Mouse (Mus musculus): ENCODE data around the gene Zfp790.
"Not testable (repeated sequence)": the region's sequence is repeated elsewhere in the genome, so short reads cannot be mapped to it uniquely, and the experiment has no call there.

Gene Zfp790

GRCm38 (mm10) chr7:29844616-29845015, 28.7 kb downstream of the Zfp790 start:
- no peak for DNase-seq

- no peak for DNase-seq
Observed at GRCm38 (mm10) chr7:29852831-29853218, 36.9 kb downstream of the Zfp790 start.

- peak; percentile 85 for DNase-seq
Observed at GRCm38 (mm10) chr7:29853219-29853842, 37.4 kb downstream of the Zfp790 start, which contains the start of gene Zfp940. Gene Zfp940, minus strand, starts transcription at chr7:29853669.

GRCm38 (mm10) chr7:29859532-29860517, 43.9 kb downstream of the Zfp790 start, which contains the start of gene Zfp420:
Gene Zfp420, plus strand, starts transcription at chr7:29859979.
- DNase-seq, result peak; percentile 90

- DNase-seq, result no peak
Observed at GRCm38 (mm10) chr7:29861660-29862059, 45.7 kb downstream of the Zfp790 start.

GRCm38 (mm10) chr7:29874256-29874655, 58.3 kb downstream of the Zfp790 start:
- no peak for DNase-seq

GRCm38 (mm10) chr7:29877561-29877960, 61.6 kb downstream of the Zfp790 start:
- DNase-seq, result not testable (repeated sequence)

GRCm38 (mm10) chr7:29880056-29880455, 64.1 kb downstream of the Zfp790 start:
- DNase-seq, result no peak

Measured in lung, postnatal 14 days (tissue).